Mouse (Mus musculus): ENCODE measurements around the gene Adprh. TPM values are rescaled to one million over a fixed set of nuclear protein-coding genes. Genes with fewer than 3 reads are reported as not detected.

Adprh gene
- polyA plus RNA-seq, 1 experiment from 2014 or later, result 147 TPM

GRCm38 (mm10) chr16:38463305-38463704 lies 10.8 kb upstream of the Adprh start:
- no peaks in the 10 kb centered on the region for H3K4me1 ChIP-seq (replicated peaks)
- no peak for ATAC-seq (ENCODE audit: insufficient number of reproducible peaks, insufficient read depth, low FRiP score, low TSS enrichment, low read depth)
- H3K4me2 ChIP-seq, result no peak overlapping the region
- no peak overlapping the region for H3K9ac ChIP-seq (replicated peaks)
- H3K9me3 ChIP-seq, result no peaks in the 10 kb centered on the region
- H3K36me3 ChIP-seq, result no peaks in the 10 kb centered on the region
- no peak overlapping the region for H3K4me3 ChIP-seq (replicated peaks)
- WGBS, result 88% methylated on average over 5 of the region's 5 CpGs
- no peaks in the 10 kb centered on the region for H3K27me3 ChIP-seq
- H3K27ac ChIP-seq, result no peak overlapping the region

- no peaks in the 10 kb centered on the region for H3K36me3 ChIP-seq
- H3K9ac ChIP-seq (replicated peaks), result no peak overlapping the region
- no peak for ATAC-seq (ENCODE audit: insufficient number of reproducible peaks, insufficient read depth, low FRiP score, low TSS enrichment, low read depth)
- H3K4me3 ChIP-seq (replicated peaks), result no peak overlapping the region
- H3K9me3 ChIP-seq, result no peaks in the 10 kb centered on the region
- no peak overlapping the region for H3K4me2 ChIP-seq
- no peaks in the 10 kb centered on the region for H3K27me3 ChIP-seq
- no peaks in the 10 kb centered on the region for H3K4me1 ChIP-seq (replicated peaks)
- 81% methylated on average over 7 of the region's 7 CpGs for WGBS
- no peak overlapping the region for H3K27ac ChIP-seq
Measured at GRCm38 (mm10) chr16:38462161-38462560, 9.7 kb upstream of the Adprh start.

GRCm38 (mm10) chr16:38461749-38462148 lies 9.2 kb upstream of the Adprh start:
- no peaks in the 10 kb centered on the region for H3K9me3 ChIP-seq
- H3K4me2 ChIP-seq, result no peak overlapping the region
- no peak overlapping the region for H3K27ac ChIP-seq
- 88% methylated on average over 8 of the region's 8 CpGs for WGBS
- H3K36me3 ChIP-seq, result no peaks in the 10 kb centered on the region
- H3K9ac ChIP-seq (replicated peaks), result no peak overlapping the region
- no peaks in the 10 kb centered on the region for H3K4me1 ChIP-seq (replicated peaks)
- H3K27me3 ChIP-seq, result no peaks in the 10 kb centered on the region
- no peak for ATAC-seq (ENCODE audit: insufficient number of reproducible peaks, insufficient read depth, low FRiP score, low TSS enrichment, low read depth)
- no peak overlapping the region for H3K4me3 ChIP-seq (replicated peaks)

GRCm38 (mm10) chr16:38459990-38460389 lies 7.5 kb upstream of the Adprh start:
- no peak for ATAC-seq (ENCODE audit: insufficient number of reproducible peaks, insufficient read depth, low FRiP score, low TSS enrichment, low read depth)
- WGBS, result 90% methylated on average over 4 of the region's 4 CpGs

GRCm38 (mm10) chr16:38458600-38459280 lies 6.2 kb upstream of the Adprh start:
- Histone ChIP-seq H3K27ac (no peak overlapping the region), H3K4me3 (replicated peaks) (no peak overlapping the region), H3K4me1 (replicated peaks) (no peaks in the 10 kb centered on the region), H3K27me3 (no peaks in the 10 kb centered on the region), H3K4me2 (no peak overlapping the region), H3K9me3 (no peaks in the 10 kb centered on the region), H3K9ac (replicated peaks) (no peak overlapping the region), H3K36me3 (no peaks in the 10 kb centered on the region)
- ATAC-seq (ENCODE audit: insufficient number of reproducible peaks, insufficient read depth, low FRiP score, low TSS enrichment, low read depth), result no peak
- WGBS, result 65% methylated on average over 6 of the region's 6 CpGs

More at GRCm38 (mm10) chr16:38459990-38460389, 7.5 kb upstream of the Adprh start:
- H3K9ac ChIP-seq (replicated peaks), result no peak overlapping the region
- H3K27me3 ChIP-seq, result no peaks in the 10 kb centered on the region
- H3K4me2 ChIP-seq, result no peak overlapping the region
- H3K9me3 ChIP-seq, result no peaks in the 10 kb centered on the region
- H3K27ac ChIP-seq, result no peak overlapping the region
- H3K4me3 ChIP-seq (replicated peaks), result no peak overlapping the region
- no peaks in the 10 kb centered on the region for H3K4me1 ChIP-seq (replicated peaks)
- H3K36me3 ChIP-seq, result no peaks in the 10 kb centered on the region

GRCm38 (mm10) chr16:38456812-38457567 lies 4.5 kb upstream of the Adprh start:
- H3K36me3 ChIP-seq, result no peaks in the 10 kb centered on the region
- H3K4me2 ChIP-seq, result no peak overlapping the region
- no peaks in the 10 kb centered on the region for H3K9me3 ChIP-seq
- H3K9ac ChIP-seq (replicated peaks), result no peak overlapping the region
- 49% methylated on average over 11 of the region's 11 CpGs for WGBS
- no peaks in the 10 kb centered on the region for H3K27me3 ChIP-seq
- 0 out of 2 replicates have a peak, but pooled peaks cover 2% of the 10 kb centered on the region for H3K4me1 ChIP-seq (replicated peaks)
- ATAC-seq (ENCODE audit: insufficient number of reproducible peaks, insufficient read depth, low FRiP score, low TSS enrichment, low read depth), result no peak
- no peak overlapping the region for H3K27ac ChIP-seq
- H3K4me3 ChIP-seq (replicated peaks), result no peak overlapping the region

GRCm38 (mm10) chr16:38455511-38456418 lies 3.3 kb upstream of the Adprh start, which contains the start of gene Cd80:
Gene Cd80 (plus strand): TSS chr16:38455561.
- ATAC-seq (ENCODE audit: insufficient number of reproducible peaks, insufficient read depth, low FRiP score, low TSS enrichment, low read depth), result no peak
- Histone ChIP-seq H3K4me1 (replicated peaks) (peaks cover 10% of the 10 kb centered on the region), H3K27ac (no peak within 1 kb of the TSS), H3K4me2 (no peak within 1 kb of the TSS), H3K4me3 (replicated peaks) (no peak within 1 kb of the TSS), H3K9ac (replicated peaks) (no peak within 1 kb of the TSS), H3K27me3 (no peaks in the 10 kb centered on the region), H3K36me3 (no peaks in the 10 kb centered on the region), H3K9me3 (no peaks in the 10 kb centered on the region)
- WGBS, result 74% methylated on average over 15 of the region's 17 CpGs

- WGBS, result 72% methylated on average over 11 of the region's 11 CpGs
- no peaks in the 10 kb centered on the region for H3K9me3 ChIP-seq
- no peak for ATAC-seq (ENCODE audit: insufficient number of reproducible peaks, insufficient read depth, low FRiP score, low TSS enrichment, low read depth)
- no peaks in the 10 kb centered on the region for H3K27me3 ChIP-seq
- H3K36me3 ChIP-seq, result peaks cover 9% of the 10 kb centered on the region
- no peak overlapping the region for H3K9ac ChIP-seq (replicated peaks)
- no peak overlapping the region for H3K27ac ChIP-seq
- peaks cover 14% of the 10 kb centered on the region for H3K4me1 ChIP-seq (replicated peaks)
- H3K4me3 ChIP-seq (replicated peaks), result no peak overlapping the region
- H3K4me2 ChIP-seq, result no peak overlapping the region
Measured at GRCm38 (mm10) chr16:38454533-38455254, 2.2 kb upstream of the Adprh start.

GRCm38 (mm10) chr16:38453952-38454351 lies 1.4 kb upstream of the Adprh start:
- Histone ChIP-seq H3K4me3 (replicated peaks) (no peak overlapping the region), H3K4me2 (no peak overlapping the region), H3K27me3 (no peaks in the 10 kb centered on the region), H3K9me3 (no peaks in the 10 kb centered on the region), H3K9ac (replicated peaks) (no peak overlapping the region), H3K4me1 (replicated peaks) (peaks cover 15% of the 10 kb centered on the region), H3K36me3 (peaks cover 17% of the 10 kb centered on the region), H3K27ac (no peak overlapping the region)
- WGBS, result 89% methylated on average over 4 of the region's 4 CpGs
- no peak for ATAC-seq (ENCODE audit: insufficient number of reproducible peaks, insufficient read depth, low FRiP score, low TSS enrichment, low read depth)

- Histone ChIP-seq H3K4me2 (peak overlapping the region; percentile 61), H3K36me3 (peaks cover 24% of the 10 kb centered on the region), H3K27me3 (no peaks in the 10 kb centered on the region), H3K4me1 (replicated peaks) (peaks cover 17% of the 10 kb centered on the region), H3K27ac (peak overlapping the region; percentile 95), H3K4me3 (replicated peaks) (peak overlapping the region; percentile 68), H3K9ac (replicated peaks) (peak overlapping the region; percentile 90), H3K9me3 (no peaks in the 10 kb centered on the region)
- WGBS, result 36% methylated on average over 3 of the region's 3 CpGs
- no peak; the same call in 1 of the 2 replicates for ATAC-seq (ENCODE audit: insufficient number of reproducible peaks, insufficient read depth, low FRiP score, low TSS enrichment, low read depth)
Measured at GRCm38 (mm10) chr16:38453203-38453553, 675 bp upstream of the Adprh start.

All from limb, embryonic 12.5 days (tissue).